Mouse (Mus musculus): ENCODE measurements around the gene Foxred1. TPM values are rescaled to one million over a fixed set of nuclear protein-coding genes. Genes with fewer than 3 reads are reported as not detected.

Foxred1 gene
- polyA plus RNA-seq, 1 experiment, result 27.5 TPM

DNA sequence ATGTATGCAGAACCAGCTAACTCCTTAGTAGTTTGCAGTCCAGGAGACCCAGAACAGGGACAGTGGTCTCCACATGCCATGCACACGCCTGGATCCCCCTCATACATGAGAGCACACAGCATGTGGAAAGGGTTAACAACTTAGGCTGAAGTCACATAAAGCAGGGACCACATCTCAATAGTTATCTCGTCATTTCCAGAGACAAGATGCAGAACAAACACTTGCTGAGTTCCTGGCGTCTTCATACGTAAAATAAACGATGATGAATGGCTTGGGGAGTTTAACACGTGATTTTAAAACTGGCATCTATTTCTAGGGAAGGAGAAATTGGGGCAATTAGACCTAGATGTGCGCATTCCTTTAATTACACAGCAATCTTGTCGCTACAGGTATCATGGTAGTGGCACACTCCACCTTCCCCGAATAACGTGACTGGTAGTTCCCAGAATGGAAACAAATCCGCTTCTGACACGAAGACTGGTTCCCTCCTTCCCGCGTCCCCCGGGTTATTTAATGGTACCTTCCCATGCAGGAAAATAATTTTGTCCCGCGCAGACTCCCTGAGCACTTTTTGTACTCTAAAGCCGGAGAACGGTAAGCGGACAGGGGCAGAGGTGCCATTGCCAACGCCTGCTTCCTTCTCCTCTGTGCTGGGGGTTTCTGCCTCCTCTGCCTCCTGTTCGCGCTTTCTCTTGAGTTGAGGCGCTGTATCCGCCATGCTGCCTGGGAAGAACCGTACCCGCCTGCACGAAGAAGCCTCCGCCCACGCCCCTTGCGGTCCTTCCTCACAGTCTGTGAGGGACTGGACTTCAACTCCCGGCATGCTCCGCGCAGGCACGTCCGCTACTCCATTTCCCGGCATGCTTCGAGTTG lies 35.4 kb downstream of the Foxred1 start, which contains the start of gene Dcps:
Gene Dcps, minus strand, starts transcription at position 811 of the 873 bp plus-strand sequence.
- TF ChIP-seq CTCF (IDR thresholded peaks at IDR 0.05; ENCODE audit: control insufficient read depth, insufficient read depth, insufficient replicate concordance, low read depth, low read length) (no peak), POLR2A (IDR thresholded peaks at IDR 0.05; ENCODE audit: control insufficient read depth, low read depth, low read length) (peak; percentile 91)
- Histone ChIP-seq H3K27me3 (ENCODE audit: control insufficient read depth, insufficient read depth, low read length) (no peaks in the 10 kb centered on the region), H3K36me3 (ENCODE audit: control insufficient read depth, insufficient read depth, low read length) (no peaks in the 10 kb centered on the region), H3K4me3 (ENCODE audit: control insufficient read depth, low read depth, low read length) (peak within 1 kb of the TSS; percentile 94), H3K27ac (ENCODE audit: control insufficient read depth, insufficient read depth, low read depth, low read length) (peak within 1 kb of the TSS; percentile 90), H3K4me1 (ENCODE audit: control insufficient read depth, insufficient read depth, low read length) (no peaks in the 10 kb centered on the region; the same call in 1 of the 2 replicates)

DNA sequence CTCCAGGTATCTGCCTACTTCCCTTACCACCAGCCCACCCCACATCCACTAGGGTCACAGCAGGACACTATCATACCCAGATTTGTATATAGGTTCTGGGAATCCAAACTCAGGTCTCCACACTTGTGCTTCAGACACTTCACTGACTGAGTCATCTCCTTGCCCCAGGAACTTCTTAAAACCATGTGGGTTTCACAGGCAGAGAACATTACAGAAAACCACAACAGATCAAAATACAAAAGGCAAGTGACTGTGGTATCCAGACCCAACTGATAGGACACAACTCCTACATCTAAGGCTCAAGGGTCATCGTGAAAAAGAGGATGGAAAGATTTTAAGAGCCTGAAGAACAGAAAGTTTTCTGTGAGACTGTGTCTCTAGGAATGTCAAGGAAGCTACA lies 37.5 kb downstream of the Foxred1 start:
- Histone ChIP-seq H3K4me3 (ENCODE audit: control insufficient read depth, low read depth, low read length) (no peak overlapping the region), H3K4me1 (ENCODE audit: control insufficient read depth, insufficient read depth, low read length) (no peaks in the 10 kb centered on the region; the same call in 1 of the 2 replicates), H3K36me3 (ENCODE audit: control insufficient read depth, insufficient read depth, low read length) (no peaks in the 10 kb centered on the region), H3K27ac (ENCODE audit: control insufficient read depth, insufficient read depth, low read depth, low read length) (no peak overlapping the region), H3K27me3 (ENCODE audit: control insufficient read depth, insufficient read depth, low read length) (no peaks in the 10 kb centered on the region)
- TF ChIP-seq POLR2A (IDR thresholded peaks at IDR 0.05; ENCODE audit: control insufficient read depth, low read depth, low read length), result no peak
- no peak for TF ChIP-seq CTCF (IDR thresholded peaks at IDR 0.05; ENCODE audit: control insufficient read depth, insufficient read depth, insufficient replicate concordance, low read depth, low read length)

DNA sequence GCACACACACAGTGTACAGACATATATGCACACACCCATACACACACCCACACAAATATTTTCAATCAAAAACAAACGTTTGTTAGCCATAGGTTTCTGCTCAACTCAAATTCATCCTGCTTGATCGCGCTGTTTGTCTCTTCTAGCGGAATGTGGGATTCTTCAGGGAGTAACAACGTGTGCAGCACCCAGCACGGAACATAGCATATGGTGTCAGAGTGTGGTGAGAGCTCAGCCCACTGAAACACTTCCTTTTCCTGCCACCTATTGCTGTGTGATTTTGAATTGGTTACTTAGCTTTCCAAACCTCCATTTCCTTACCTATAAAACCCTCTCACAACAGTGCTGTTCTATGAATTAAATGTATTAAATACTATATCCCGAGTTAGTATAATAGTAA lies 40.8 kb downstream of the Foxred1 start:
- Histone ChIP-seq H3K36me3 (ENCODE audit: control insufficient read depth, insufficient read depth, low read length) (0 out of 2 replicates have a peak, but pooled peaks cover 2% of the 10 kb centered on the region), H3K27me3 (ENCODE audit: control insufficient read depth, insufficient read depth, low read length) (no peaks in the 10 kb centered on the region), H3K4me3 (ENCODE audit: control insufficient read depth, low read depth, low read length) (no peak overlapping the region), H3K4me1 (ENCODE audit: control insufficient read depth, insufficient read depth, low read length) (no peaks in the 10 kb centered on the region), H3K27ac (ENCODE audit: control insufficient read depth, insufficient read depth, low read depth, low read length) (no peak overlapping the region)
- TF ChIP-seq POLR2A (IDR thresholded peaks at IDR 0.05; ENCODE audit: control insufficient read depth, low read depth, low read length), result no peak

DNA sequence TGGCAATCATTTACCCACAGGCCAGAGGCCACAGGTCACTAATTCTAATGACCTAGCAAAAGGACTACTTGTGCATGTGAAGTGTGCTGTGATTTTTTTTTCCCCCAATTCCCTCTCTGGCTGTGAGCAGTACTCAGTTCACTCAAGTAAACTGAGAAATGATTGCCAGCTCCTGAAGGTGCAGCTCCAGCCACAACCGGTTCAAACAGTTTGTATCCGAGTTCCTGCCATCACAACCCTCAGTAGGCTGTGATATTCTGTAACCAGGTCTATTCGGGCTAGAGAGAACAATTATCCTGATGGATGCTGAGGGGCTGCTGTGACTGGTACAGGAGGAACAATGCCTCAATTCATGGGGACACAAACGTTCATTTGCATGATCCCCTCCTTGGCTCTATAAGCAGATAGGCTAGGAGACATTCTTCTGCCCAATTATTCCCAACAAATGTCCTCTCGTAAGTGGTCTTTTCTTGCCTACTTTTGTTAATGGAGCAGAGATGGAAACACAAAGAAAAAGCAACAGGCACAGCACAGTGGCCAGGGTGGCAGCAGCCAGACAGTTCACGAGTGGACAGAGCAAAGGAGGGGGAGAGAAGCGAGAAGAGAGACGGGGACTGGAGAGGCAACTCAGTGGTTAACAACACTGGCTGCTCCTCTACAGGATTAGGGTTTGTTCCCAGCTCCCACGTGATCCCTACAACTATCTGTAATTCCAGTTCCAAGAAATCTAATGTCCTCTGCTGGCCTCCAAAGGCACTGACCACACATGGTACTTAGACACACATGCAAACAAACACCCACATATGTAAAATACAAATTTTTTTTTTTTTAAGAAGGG lies 43.8 kb downstream of the Foxred1 start:
- H3K27ac ChIP-seq (ENCODE audit: control insufficient read depth, insufficient read depth, low read depth, low read length), result no peak overlapping the region
- no peak overlapping the region for H3K4me3 ChIP-seq (ENCODE audit: control insufficient read depth, low read depth, low read length)
- no peaks in the 10 kb centered on the region for H3K27me3 ChIP-seq (ENCODE audit: control insufficient read depth, insufficient read depth, low read length)
- H3K36me3 ChIP-seq (ENCODE audit: control insufficient read depth, insufficient read depth, low read length), result 0 out of 2 replicates have a peak, but pooled peaks cover 2% of the 10 kb centered on the region
- TF ChIP-seq POLR2A (IDR thresholded peaks at IDR 0.05; ENCODE audit: control insufficient read depth, low read depth, low read length) (no peak), CTCF (IDR thresholded peaks at IDR 0.05; ENCODE audit: control insufficient read depth, insufficient read depth, insufficient replicate concordance, low read depth, low read length) (no peak)
- no peaks in the 10 kb centered on the region for H3K4me1 ChIP-seq (ENCODE audit: control insufficient read depth, insufficient read depth, low read length)

DNA sequence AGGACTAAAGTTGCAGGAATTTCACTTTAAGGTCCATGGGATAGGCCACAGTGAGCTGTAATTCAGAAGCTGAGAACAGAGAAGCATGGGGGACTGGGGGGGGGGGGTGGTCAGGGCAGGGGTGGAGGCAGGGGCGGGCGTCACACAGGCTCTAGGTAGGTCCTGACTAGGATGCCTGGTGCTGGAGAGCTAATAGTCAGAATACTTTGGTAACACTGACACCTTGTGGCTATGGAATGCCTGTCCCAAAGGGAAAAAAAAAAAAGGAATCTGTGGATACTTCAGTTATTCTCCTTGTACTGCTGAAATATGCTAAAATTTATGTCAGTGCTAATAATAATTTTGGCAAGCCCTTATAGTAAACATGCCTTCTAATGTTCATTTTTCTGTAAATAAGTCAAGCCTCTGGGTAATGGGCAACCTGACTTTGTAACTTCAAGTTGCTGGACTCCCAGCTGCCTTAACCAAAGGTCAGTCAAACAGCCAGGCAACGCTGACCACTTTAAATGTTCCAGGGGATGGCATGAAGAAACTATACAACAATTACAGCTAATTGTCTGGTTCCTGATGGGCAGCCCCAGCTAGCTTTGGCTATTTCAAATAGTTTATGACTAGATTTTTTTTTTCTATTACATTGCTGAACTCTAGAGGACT lies 44.6 kb downstream of the Foxred1 start:
- H3K4me1 ChIP-seq (ENCODE audit: control insufficient read depth, insufficient read depth, low read length), result no peaks in the 10 kb centered on the region
- H3K27me3 ChIP-seq (ENCODE audit: control insufficient read depth, insufficient read depth, low read length), result no peaks in the 10 kb centered on the region
- TF ChIP-seq POLR2A (IDR thresholded peaks at IDR 0.05; ENCODE audit: control insufficient read depth, low read depth, low read length), result no peak
- no peak for TF ChIP-seq CTCF (IDR thresholded peaks at IDR 0.05; ENCODE audit: control insufficient read depth, insufficient read depth, insufficient replicate concordance, low read depth, low read length)
- H3K4me3 ChIP-seq (ENCODE audit: control insufficient read depth, low read depth, low read length), result no peak overlapping the region
- H3K27ac ChIP-seq (ENCODE audit: control insufficient read depth, insufficient read depth, low read depth, low read length), result no peak overlapping the region
- 0 out of 2 replicates have a peak, but pooled peaks cover 2% of the 10 kb centered on the region for H3K36me3 ChIP-seq (ENCODE audit: control insufficient read depth, insufficient read depth, low read length)

DNA sequence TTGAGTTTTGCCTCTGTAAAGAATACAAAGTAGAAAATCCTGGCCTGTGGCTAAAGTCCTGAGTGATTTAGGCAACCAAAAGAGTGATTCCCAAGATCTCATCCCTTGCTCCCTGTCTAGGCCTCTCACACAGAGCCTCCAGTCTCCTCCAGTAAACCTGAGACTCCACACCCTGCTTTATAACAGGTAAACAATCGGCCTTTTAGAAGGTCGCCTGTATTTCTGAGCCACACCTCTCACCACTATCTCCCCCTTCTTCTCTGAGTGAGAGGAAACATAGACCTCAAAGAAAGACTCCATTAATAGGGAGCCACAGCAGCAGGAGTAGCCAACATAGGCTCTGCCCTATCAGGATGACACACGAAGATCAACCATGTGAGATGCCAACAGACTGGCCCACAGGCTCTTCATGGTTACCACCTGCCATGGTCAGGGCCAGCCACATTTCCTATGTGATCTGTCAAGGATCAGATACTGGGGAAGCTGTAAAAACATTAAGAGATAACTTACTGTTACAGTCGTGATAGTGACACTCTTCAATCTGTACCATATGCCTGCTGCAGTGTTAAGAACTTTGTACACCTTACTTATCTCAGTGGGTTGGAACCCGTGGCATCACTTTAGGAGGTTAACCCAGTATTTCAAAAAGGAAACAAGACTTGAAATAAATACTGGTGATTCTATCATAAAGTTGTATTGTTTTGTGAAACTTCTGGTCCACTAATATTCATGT lies 46.5 kb downstream of the Foxred1 start:
- Histone ChIP-seq H3K27ac (ENCODE audit: control insufficient read depth, insufficient read depth, low read depth, low read length) (no peak overlapping the region), H3K4me3 (ENCODE audit: control insufficient read depth, low read depth, low read length) (no peak overlapping the region), H3K4me1 (ENCODE audit: control insufficient read depth, insufficient read depth, low read length) (no peaks in the 10 kb centered on the region), H3K36me3 (ENCODE audit: control insufficient read depth, insufficient read depth, low read length) (0 out of 2 replicates have a peak, but pooled peaks cover 2% of the 10 kb centered on the region), H3K27me3 (ENCODE audit: control insufficient read depth, insufficient read depth, low read length) (no peaks in the 10 kb centered on the region)
- TF ChIP-seq POLR2A (IDR thresholded peaks at IDR 0.05; ENCODE audit: control insufficient read depth, low read depth, low read length) (no peak), CTCF (IDR thresholded peaks at IDR 0.05; ENCODE audit: control insufficient read depth, insufficient read depth, insufficient replicate concordance, low read depth, low read length) (no peak)
